Mouse (Mus musculus): ENCODE results near the gene Pak6. TPM values are rescaled to one million over a fixed set of nuclear protein-coding genes. Genes with fewer than 3 reads are reported as not detected.
A peak's percentile ranks its signal among the peaks of the same experiment; 100 is the strongest.

The Pak6 gene
- polyA plus RNA-seq, 1 experiment, result 4.3 TPM

DNA sequence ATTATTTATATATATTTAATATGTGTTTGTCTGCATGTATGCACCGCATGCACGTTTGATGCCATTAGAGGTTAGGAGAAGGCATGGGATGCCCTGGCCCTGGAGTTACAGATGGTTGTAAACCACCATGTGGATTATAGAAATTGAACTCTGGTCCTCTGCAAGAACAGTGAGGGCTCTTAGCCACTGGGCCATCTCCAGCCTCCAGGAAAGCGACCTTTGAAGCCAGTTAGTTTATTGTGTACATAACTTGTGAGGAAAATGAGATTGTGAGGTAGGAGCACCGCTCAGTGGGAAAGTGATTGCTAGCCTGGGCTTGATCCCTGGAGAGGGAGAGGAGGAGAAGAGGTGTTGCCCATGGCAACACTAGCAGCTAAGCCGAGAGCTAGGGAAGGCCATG lies 25.8 kb upstream of the Pak6 start:
- no peak for DNase-seq
- Histone ChIP-seq H3K4me1 (replicated peaks; ENCODE audit: control insufficient read depth, insufficient read depth, low read length) (peaks cover 9% of the 10 kb centered on the region), H3K4me3 (ENCODE audit: control insufficient read depth, insufficient read depth, low read length) (no peak overlapping the region), H3K27ac (ENCODE audit: control insufficient read depth, insufficient read depth, low read length) (no peak overlapping the region), H3K27me3 (ENCODE audit: control insufficient read depth, insufficient read depth, low read length) (no peaks in the 10 kb centered on the region), H3K36me3 (ENCODE audit: control insufficient read depth, insufficient read depth, low read length) (peaks cover 52% of the 10 kb centered on the region)
- 98% methylated on average over 5 of the region's 5 CpGs for WGBS
- no peak for TF ChIP-seq POLR2A (IDR thresholded peaks at IDR 0.05; ENCODE audit: control insufficient read depth, extremely low read depth, insufficient read depth, low read length, poor library complexity)
- TF ChIP-seq CTCF (IDR thresholded peaks at IDR 0.05; ENCODE audit: borderline replicate concordance, control insufficient read depth, extremely low read depth, insufficient read depth, low read length, poor library complexity), result no peak

- DNase-seq, result peak; percentile 78
- WGBS, result 37% methylated on average over 8 of the region's 8 CpGs
- TF ChIP-seq POLR2A (IDR thresholded peaks at IDR 0.05; ENCODE audit: control insufficient read depth, extremely low read depth, insufficient read depth, low read length, poor library complexity), result no peak
- TF ChIP-seq CTCF (IDR thresholded peaks at IDR 0.05; ENCODE audit: borderline replicate concordance, control insufficient read depth, extremely low read depth, insufficient read depth, low read length, poor library complexity), result no peak
Observed at GRCm38 (mm10) chr2:118637888-118638526, 25.1 kb upstream of the Pak6 start.

GRCm38 (mm10) chr2:118638686-118639085 lies 24.4 kb upstream of the Pak6 start:
- H3K4me3 ChIP-seq (ENCODE audit: control insufficient read depth, insufficient read depth, low read length), result no peak overlapping the region
- no peak overlapping the region for H3K27ac ChIP-seq (ENCODE audit: control insufficient read depth, insufficient read depth, low read length)
- peaks cover 38% of the 10 kb centered on the region for H3K36me3 ChIP-seq (ENCODE audit: control insufficient read depth, insufficient read depth, low read length)
- 89% methylated on average over 8 of the region's 8 CpGs for WGBS
- no peak for TF ChIP-seq POLR2A (IDR thresholded peaks at IDR 0.05; ENCODE audit: control insufficient read depth, extremely low read depth, insufficient read depth, low read length, poor library complexity)
- TF ChIP-seq CTCF (IDR thresholded peaks at IDR 0.05; ENCODE audit: borderline replicate concordance, control insufficient read depth, extremely low read depth, insufficient read depth, low read length, poor library complexity), result no peak
- H3K4me1 ChIP-seq (replicated peaks; ENCODE audit: control insufficient read depth, insufficient read depth, low read length), result peaks cover 17% of the 10 kb centered on the region
- no peak for DNase-seq
- no peaks in the 10 kb centered on the region for H3K27me3 ChIP-seq (ENCODE audit: control insufficient read depth, insufficient read depth, low read length)

More at GRCm38 (mm10) chr2:118637888-118638526, 25.1 kb upstream of the Pak6 start:
- H3K36me3 ChIP-seq (ENCODE audit: control insufficient read depth, insufficient read depth, low read length), result peaks cover 45% of the 10 kb centered on the region
- H3K4me3 ChIP-seq (ENCODE audit: control insufficient read depth, insufficient read depth, low read length), result no peak overlapping the region
- no peak overlapping the region for H3K27ac ChIP-seq (ENCODE audit: control insufficient read depth, insufficient read depth, low read length)
- no peaks in the 10 kb centered on the region for H3K27me3 ChIP-seq (ENCODE audit: control insufficient read depth, insufficient read depth, low read length)
- peaks cover 16% of the 10 kb centered on the region for H3K4me1 ChIP-seq (replicated peaks; ENCODE audit: control insufficient read depth, insufficient read depth, low read length)

GRCm38 (mm10) chr2:118641147-118641546 lies 22.0 kb upstream of the Pak6 start:
- H3K27ac ChIP-seq (ENCODE audit: control insufficient read depth, insufficient read depth, low read length), result no peak overlapping the region
- H3K4me1 ChIP-seq (replicated peaks; ENCODE audit: control insufficient read depth, insufficient read depth, low read length), result peaks cover 17% of the 10 kb centered on the region
- 88% methylated on average over 2 of the region's 2 CpGs for WGBS
- no peaks in the 10 kb centered on the region for H3K27me3 ChIP-seq (ENCODE audit: control insufficient read depth, insufficient read depth, low read length)
- peaks cover 15% of the 10 kb centered on the region for H3K36me3 ChIP-seq (ENCODE audit: control insufficient read depth, insufficient read depth, low read length)
- no peak for DNase-seq
- H3K4me3 ChIP-seq (ENCODE audit: control insufficient read depth, insufficient read depth, low read length), result no peak overlapping the region
- TF ChIP-seq POLR2A (IDR thresholded peaks at IDR 0.05; ENCODE audit: control insufficient read depth, extremely low read depth, insufficient read depth, low read length, poor library complexity), result no peak
- no peak for TF ChIP-seq CTCF (IDR thresholded peaks at IDR 0.05; ENCODE audit: borderline replicate concordance, control insufficient read depth, extremely low read depth, insufficient read depth, low read length, poor library complexity)

DNA sequence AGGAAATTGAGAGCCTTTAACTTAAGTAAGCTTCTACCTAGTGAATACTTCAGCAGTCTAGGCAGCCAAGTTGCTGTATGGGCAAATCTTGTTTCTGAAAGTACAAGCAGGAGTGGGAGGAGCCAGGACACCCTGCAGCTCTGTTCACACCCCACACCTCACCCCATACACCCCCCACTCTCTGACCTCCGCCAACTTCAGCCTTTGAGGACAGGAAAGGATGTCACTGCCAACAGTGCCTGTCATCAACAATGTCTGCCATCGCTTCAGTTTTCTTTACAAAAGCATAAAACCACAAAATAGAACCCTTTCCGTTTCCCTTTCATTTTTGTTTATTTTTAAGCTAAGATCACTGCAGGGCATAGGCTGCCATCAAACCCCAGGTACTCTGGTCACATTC lies 20.7 kb upstream of the Pak6 start:
- Histone ChIP-seq H3K27me3 (ENCODE audit: control insufficient read depth, insufficient read depth, low read length) (no peaks in the 10 kb centered on the region), H3K4me3 (ENCODE audit: control insufficient read depth, insufficient read depth, low read length) (no peak overlapping the region), H3K36me3 (ENCODE audit: control insufficient read depth, insufficient read depth, low read length) (peaks cover 7% of the 10 kb centered on the region), H3K27ac (ENCODE audit: control insufficient read depth, insufficient read depth, low read length) (peak overlapping the region; percentile 85), H3K4me1 (replicated peaks; ENCODE audit: control insufficient read depth, insufficient read depth, low read length) (peaks cover 17% of the 10 kb centered on the region)
- peak; percentile 58 for DNase-seq
- 7% methylated on average over 3 of the region's 3 CpGs for WGBS
- TF ChIP-seq CTCF (IDR thresholded peaks at IDR 0.05; ENCODE audit: borderline replicate concordance, control insufficient read depth, extremely low read depth, insufficient read depth, low read length, poor library complexity) (no peak), POLR2A (IDR thresholded peaks at IDR 0.05; ENCODE audit: control insufficient read depth, extremely low read depth, insufficient read depth, low read length, poor library complexity) (no peak)

DNA sequence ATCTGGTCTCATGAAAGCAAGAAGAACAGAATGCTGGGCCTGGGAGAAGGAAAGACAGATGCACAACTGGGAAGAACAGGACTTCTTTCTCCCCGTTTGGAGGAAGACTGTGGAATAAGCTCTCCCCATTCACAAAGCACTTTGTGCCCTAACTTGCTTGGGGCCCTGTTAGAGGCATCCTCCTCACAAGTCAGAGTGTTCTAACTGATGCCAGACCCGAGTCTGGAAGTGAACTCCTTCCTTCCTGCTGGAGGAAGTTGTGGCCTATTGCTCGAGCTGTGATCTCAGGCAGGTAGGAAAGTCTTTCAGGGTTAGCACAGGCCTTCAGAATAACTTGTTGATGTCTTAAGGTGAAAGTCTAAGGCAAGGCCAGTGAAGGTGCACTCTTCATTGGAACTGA lies 20.2 kb upstream of the Pak6 start:
- Histone ChIP-seq H3K36me3 (ENCODE audit: control insufficient read depth, insufficient read depth, low read length) (peaks cover 7% of the 10 kb centered on the region), H3K27ac (ENCODE audit: control insufficient read depth, insufficient read depth, low read length) (peak overlapping the region; percentile 85)
- WGBS, result 10% methylated on average over 3 of the region's 3 CpGs

More for the DNA sequence above, 20.2 kb upstream of the Pak6 start:
- Histone ChIP-seq H3K27me3 (ENCODE audit: control insufficient read depth, insufficient read depth, low read length) (no peaks in the 10 kb centered on the region), H3K4me3 (ENCODE audit: control insufficient read depth, insufficient read depth, low read length) (no peak overlapping the region), H3K4me1 (replicated peaks; ENCODE audit: control insufficient read depth, insufficient read depth, low read length) (peaks cover 17% of the 10 kb centered on the region)
- DNase-seq, result no peak
- TF ChIP-seq POLR2A (IDR thresholded peaks at IDR 0.05; ENCODE audit: control insufficient read depth, extremely low read depth, insufficient read depth, low read length, poor library complexity) (no peak), CTCF (IDR thresholded peaks at IDR 0.05; ENCODE audit: borderline replicate concordance, control insufficient read depth, extremely low read depth, insufficient read depth, low read length, poor library complexity) (no peak)

All from thymus, adult 2 months (tissue).